Mouse (Mus musculus): ENCODE results near the gene Gbe1. TPM values are rescaled to one million over a fixed set of nuclear protein-coding genes. Genes with fewer than 3 reads are reported as not detected.

The Gbe1 gene
- polyA plus RNA-seq (2015; fragmentation: Nextera tagmentation; extraction: Ambion mirVana), result 61.8 and 73.2 TPM in 2 replicates

DNA sequence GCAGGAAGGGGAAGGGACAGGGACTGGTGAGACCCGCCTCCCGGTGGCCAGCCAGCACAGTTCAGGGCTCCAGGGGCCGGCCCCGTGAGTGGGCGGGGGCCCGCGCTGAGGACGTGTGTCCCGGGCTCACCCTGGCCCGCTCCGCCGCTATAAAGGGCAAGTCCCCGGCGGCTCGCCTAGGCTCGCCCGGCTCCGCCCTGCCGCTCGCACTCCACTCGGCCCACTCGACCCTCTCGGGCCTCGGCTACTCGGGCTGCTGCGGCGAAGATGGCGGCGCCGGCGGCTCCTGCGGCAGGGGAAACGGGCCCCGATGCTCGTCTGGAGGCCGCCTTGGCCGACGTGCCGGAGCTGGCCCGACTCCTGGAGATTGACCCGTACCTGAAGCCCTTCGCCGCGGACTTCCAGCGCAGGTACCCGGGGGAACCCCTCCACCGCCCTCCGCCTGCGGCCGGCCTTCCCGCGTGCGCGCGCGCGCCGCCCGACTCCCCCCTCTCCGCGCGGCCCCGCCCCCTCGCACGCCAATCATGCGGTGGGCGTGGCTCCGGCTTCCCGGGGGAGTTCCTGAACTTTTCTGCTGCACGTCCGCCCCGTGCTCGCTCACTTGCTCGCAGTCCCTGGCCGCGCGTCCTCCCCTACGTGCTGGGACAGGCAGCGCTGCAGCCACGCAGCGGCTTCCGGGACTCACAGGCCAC is at the start of gene Gbe1:
Gene Gbe1 (plus strand): TSS at position 64 of the 692 bp plus-strand sequence.
- H3K4me1 ChIP-seq (replicated peaks), result peaks cover 3% of the 10 kb centered on the region; the same call in 1 of the 2 replicates
- ATAC-seq (replicated peaks; ENCODE audit: insufficient number of reproducible peaks, insufficient read depth, low FRiP score, low read depth), result peak; percentile 98
- H3K27me3 ChIP-seq, result no peaks in the 10 kb centered on the region
- peak within 1 kb of the TSS; percentile 77 for H3K9ac ChIP-seq
- peak within 1 kb of the TSS; percentile 59 for H3K4me2 ChIP-seq
- H3K9me3 ChIP-seq (replicated peaks), result no peaks in the 10 kb centered on the region
- peak within 1 kb of the TSS; percentile 66 for H3K4me3 ChIP-seq
- 1% methylated on average over 79 of the region's 82 CpGs for WGBS
- no peaks in the 10 kb centered on the region for H3K36me3 ChIP-seq
- peak within 1 kb of the TSS; percentile 95 for H3K27ac ChIP-seq

- Histone ChIP-seq H3K36me3 (no peaks in the 10 kb centered on the region), H3K27me3 (no peaks in the 10 kb centered on the region), H3K4me1 (replicated peaks) (peaks cover 3% of the 10 kb centered on the region; the same call in 1 of the 2 replicates), H3K4me3 (no peak overlapping the region), H3K4me2 (no peak overlapping the region), H3K27ac (no peak overlapping the region), H3K9ac (no peak overlapping the region), H3K9me3 (replicated peaks) (no peaks in the 10 kb centered on the region)
- WGBS, result 87% methylated on average over 4 of the region's 4 CpGs
- ATAC-seq (replicated peaks; ENCODE audit: insufficient number of reproducible peaks, insufficient read depth, low FRiP score, low read depth), result no peak
Observed at GRCm38 (mm10) chr16:70310691-70311090, 3.1 kb upstream of the Gbe1 start.

DNA sequence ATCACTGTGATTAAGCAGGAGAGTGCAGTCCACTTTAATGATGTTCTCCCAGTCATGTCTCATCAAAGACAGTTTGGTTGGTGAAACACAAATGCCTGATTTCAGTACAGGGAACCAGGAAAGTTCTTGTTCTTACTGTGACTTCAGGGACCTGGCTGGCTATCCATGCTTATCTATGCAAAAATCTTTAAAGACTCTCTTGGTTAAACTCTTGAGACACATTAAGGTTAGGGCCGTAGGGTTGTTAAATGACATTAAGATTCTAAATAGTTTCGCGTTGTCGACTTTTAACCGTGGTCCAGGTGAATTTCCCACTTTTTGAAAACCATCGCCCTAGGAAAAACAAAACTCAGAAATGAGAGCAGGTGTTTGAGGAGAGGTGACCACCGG is 258 bp upstream of the Gbe1 start:
- no peaks in the 10 kb centered on the region for H3K9me3 ChIP-seq (replicated peaks)
- peak overlapping the region; percentile 95 for H3K27ac ChIP-seq
- WGBS, result 3% methylated on average over 7 of the region's 7 CpGs
- peak overlapping the region; percentile 66 for H3K4me3 ChIP-seq
- H3K36me3 ChIP-seq, result no peaks in the 10 kb centered on the region
- ATAC-seq (replicated peaks; ENCODE audit: insufficient number of reproducible peaks, insufficient read depth, low FRiP score, low read depth), result no peak
- H3K27me3 ChIP-seq, result no peaks in the 10 kb centered on the region
- peaks cover 3% of the 10 kb centered on the region; the same call in 1 of the 2 replicates for H3K4me1 ChIP-seq (replicated peaks)
- peak overlapping the region; percentile 77; the same call in 1 of the 2 replicates for H3K9ac ChIP-seq
- H3K4me2 ChIP-seq, result peak overlapping the region; percentile 59

- WGBS, result 1% methylated on average over 9 of the region's 9 CpGs
- H3K9ac ChIP-seq, result peak overlapping the region; percentile 77
- H3K27ac ChIP-seq, result peak overlapping the region; percentile 95
- H3K4me2 ChIP-seq, result peak overlapping the region; percentile 59
- no peaks in the 10 kb centered on the region for H3K9me3 ChIP-seq (replicated peaks)
- no peaks in the 10 kb centered on the region for H3K36me3 ChIP-seq
- H3K27me3 ChIP-seq, result no peaks in the 10 kb centered on the region
- ATAC-seq (replicated peaks; ENCODE audit: insufficient number of reproducible peaks, insufficient read depth, low FRiP score, low read depth), result no peak
- H3K4me1 ChIP-seq (replicated peaks), result peaks cover 4% of the 10 kb centered on the region; the same call in 1 of the 2 replicates
- H3K4me3 ChIP-seq, result peak overlapping the region; percentile 66
Observed at GRCm38 (mm10) chr16:70314578-70314930, 805 bp downstream of the Gbe1 start.

DNA sequence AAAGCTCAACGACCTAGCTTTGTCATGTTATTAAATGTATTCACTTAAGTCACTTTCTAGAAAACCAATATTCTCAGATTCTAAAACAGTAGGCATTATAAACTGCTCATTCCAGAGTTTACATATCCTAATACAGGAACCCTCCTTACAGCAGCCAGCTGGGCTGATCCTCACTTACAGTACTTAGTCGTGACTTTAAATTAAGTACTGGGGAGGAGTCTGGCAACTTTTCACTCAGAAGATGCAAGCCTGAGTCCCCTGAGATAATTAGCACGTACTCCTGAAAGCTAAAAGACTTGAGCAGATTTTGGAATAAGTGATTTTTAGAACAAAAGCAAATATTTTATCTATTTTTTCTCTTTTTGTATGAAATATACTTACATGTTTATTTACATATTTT is 1.5 kb downstream of the Gbe1 start:
- Histone ChIP-seq H3K27me3 (no peaks in the 10 kb centered on the region), H3K27ac (peak overlapping the region; percentile 95), H3K4me2 (peak overlapping the region; percentile 59), H3K4me1 (replicated peaks) (peaks cover 8% of the 10 kb centered on the region; the same call in 1 of the 2 replicates), H3K9ac (peak overlapping the region; percentile 33; the same call in 1 of the 2 replicates), H3K36me3 (no peaks in the 10 kb centered on the region), H3K4me3 (peak overlapping the region; percentile 14; the same call in 1 of the 2 replicates), H3K9me3 (replicated peaks) (no peaks in the 10 kb centered on the region)
- 42% methylated on average over 3 of the region's 3 CpGs for WGBS
- no peak for ATAC-seq (replicated peaks; ENCODE audit: insufficient number of reproducible peaks, insufficient read depth, low FRiP score, low read depth)

GRCm38 (mm10) chr16:70315862-70316390 is 2.2 kb downstream of the Gbe1 start:
- Histone ChIP-seq H3K4me3 (no peak overlapping the region), H3K4me2 (no peak overlapping the region), H3K27me3 (no peaks in the 10 kb centered on the region), H3K9me3 (replicated peaks) (no peaks in the 10 kb centered on the region), H3K9ac (no peak overlapping the region), H3K27ac (no peak overlapping the region), H3K4me1 (replicated peaks) (peaks cover 11% of the 10 kb centered on the region; the same call in 1 of the 2 replicates), H3K36me3 (no peaks in the 10 kb centered on the region)
- ATAC-seq (replicated peaks; ENCODE audit: insufficient number of reproducible peaks, insufficient read depth, low FRiP score, low read depth), result no peak
- WGBS, result 87% methylated on average over 3 of the region's 3 CpGs

DNA sequence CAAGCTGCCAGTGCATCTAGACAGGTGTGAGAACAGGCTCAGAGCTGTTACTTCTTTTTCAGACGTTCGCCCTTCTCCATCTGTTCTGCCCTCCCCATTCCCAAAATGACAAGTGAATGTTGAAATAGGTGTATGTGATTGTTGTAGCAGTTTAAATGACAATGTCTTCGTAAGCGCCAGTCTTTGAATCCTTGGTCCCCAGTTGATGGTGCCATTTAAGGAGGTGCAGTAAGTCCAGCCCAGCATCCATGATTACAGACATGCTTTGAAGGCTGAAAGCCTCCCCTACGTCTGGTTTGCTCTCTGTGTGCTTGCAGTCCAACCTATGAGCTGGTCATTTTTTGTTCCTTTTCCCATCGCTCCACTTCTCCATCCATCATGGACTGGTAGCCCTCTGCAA is 5.6 kb downstream of the Gbe1 start:
- ATAC-seq (replicated peaks; ENCODE audit: insufficient number of reproducible peaks, insufficient read depth, low FRiP score, low read depth), result no peak
- Histone ChIP-seq H3K9me3 (replicated peaks) (no peaks in the 10 kb centered on the region), H3K27ac (peak overlapping the region; percentile 82; the same call in 1 of the 2 replicates), H3K4me1 (replicated peaks) (peaks cover 9% of the 10 kb centered on the region; the same call in 1 of the 2 replicates), H3K9ac (no peak overlapping the region), H3K4me3 (no peak overlapping the region), H3K27me3 (no peaks in the 10 kb centered on the region), H3K36me3 (no peaks in the 10 kb centered on the region), H3K4me2 (no peak overlapping the region)
- 81% methylated on average over 6 of the region's 6 CpGs for WGBS

DNA sequence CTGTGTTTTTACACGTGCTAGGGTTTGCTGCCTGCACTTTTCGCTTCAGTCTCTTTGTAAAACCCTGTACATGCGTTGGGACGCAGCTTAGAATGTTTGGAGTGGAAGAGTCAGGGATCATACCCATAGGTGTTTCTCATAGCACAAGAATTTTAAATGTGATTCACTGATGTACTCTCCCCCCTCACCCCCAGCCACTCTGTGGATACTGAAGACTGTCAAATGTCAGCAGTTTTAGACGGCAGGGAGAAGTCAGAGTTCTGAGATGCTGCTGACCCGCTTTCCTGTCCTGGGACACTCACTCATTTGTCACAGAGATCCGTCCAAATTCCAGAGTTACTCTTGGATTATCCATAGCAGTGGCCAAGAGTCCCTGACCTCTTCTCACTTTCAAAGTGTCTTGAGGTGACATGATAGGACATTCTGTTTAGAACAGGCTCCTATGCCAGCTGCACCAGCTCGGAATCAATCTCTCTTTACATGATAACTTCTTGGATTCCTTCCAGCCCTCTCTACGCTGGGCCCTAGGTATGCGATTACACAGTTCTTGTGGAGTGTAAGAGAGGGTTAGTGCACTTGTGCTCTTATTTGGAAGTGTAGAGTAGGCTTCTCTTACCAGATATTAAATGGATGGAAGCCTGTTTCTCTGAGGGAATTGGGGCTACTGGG is 7.0 kb downstream of the Gbe1 start:
- no peaks in the 10 kb centered on the region for H3K9me3 ChIP-seq (replicated peaks)
- no peaks in the 10 kb centered on the region for H3K36me3 ChIP-seq
- H3K4me1 ChIP-seq (replicated peaks), result peaks cover 11% of the 10 kb centered on the region
- no peaks in the 10 kb centered on the region for H3K27me3 ChIP-seq
- peak; percentile 91 for ATAC-seq (replicated peaks; ENCODE audit: insufficient number of reproducible peaks, insufficient read depth, low FRiP score, low read depth)
- no peak overlapping the region for H3K4me3 ChIP-seq
- WGBS, result 27% methylated on average over 10 of the region's 10 CpGs
- no peak overlapping the region for H3K9ac ChIP-seq
- peak overlapping the region; percentile 82 for H3K27ac ChIP-seq
- H3K4me2 ChIP-seq, result 0 out of 2 replicates have a peak overlapping the region, but pooled peaks have one; percentile 5

DNA sequence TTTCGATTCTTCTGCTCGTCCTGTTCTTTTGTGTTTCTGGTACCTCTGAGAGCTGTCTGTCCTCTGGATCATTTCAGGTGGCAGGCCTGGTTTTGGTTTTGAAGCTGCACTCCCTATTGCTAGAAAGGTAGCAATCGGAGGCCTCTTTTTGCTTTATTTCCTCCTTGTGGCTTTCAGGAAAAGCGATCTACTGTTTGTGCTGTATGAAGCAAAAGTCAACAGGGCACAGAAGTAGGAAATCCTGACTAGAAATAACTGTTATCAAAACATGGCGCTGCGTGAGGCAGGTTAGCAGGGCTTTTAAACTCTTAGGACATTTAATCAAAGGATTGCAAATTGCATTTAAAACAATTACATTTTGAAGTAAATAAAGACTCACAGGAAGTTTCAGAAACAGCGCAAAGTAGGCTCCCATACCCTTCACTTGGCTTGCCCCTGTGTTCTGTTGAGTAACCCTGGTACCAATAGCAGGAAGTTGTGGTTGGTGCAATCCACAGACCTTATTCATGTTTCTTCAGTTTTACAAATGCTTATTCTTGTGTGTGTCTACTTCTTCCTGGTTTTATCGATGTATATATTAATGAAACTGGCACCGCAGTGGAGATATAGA is 12.7 kb downstream of the Gbe1 start:
- Histone ChIP-seq H3K27me3 (no peaks in the 10 kb centered on the region), H3K36me3 (no peaks in the 10 kb centered on the region), H3K4me3 (no peak overlapping the region), H3K9me3 (replicated peaks) (no peaks in the 10 kb centered on the region), H3K4me2 (no peak overlapping the region), H3K27ac (peak overlapping the region; percentile 31; the same call in 1 of the 2 replicates), H3K4me1 (replicated peaks) (peaks cover 18% of the 10 kb centered on the region), H3K9ac (no peak overlapping the region)
- ATAC-seq (replicated peaks; ENCODE audit: insufficient number of reproducible peaks, insufficient read depth, low FRiP score, low read depth), result no peak
- WGBS, result 73% methylated on average over 9 of the region's 9 CpGs

DNA sequence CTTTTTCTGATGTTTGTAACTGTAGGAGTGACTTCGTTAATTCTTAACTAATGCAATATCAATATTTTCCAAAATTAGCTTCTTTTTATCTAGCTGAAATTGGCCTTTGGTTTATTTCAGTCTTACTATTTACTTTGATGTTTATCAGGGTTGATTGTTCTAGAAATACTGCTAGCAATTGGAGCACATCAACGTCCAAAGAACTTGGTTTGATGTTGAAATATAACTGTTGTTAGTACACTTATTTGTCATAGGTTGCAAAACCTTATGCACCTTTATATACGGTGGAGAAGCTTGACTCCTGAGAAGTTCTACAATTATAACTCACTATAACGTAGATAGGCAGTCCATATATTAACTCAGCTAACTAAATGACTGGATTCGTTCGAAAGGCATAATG is 14.8 kb downstream of the Gbe1 start:
- H3K4me1 ChIP-seq (replicated peaks), result peaks cover 18% of the 10 kb centered on the region
- no peaks in the 10 kb centered on the region for H3K36me3 ChIP-seq
- H3K27ac ChIP-seq, result peak overlapping the region; percentile 32
- H3K4me3 ChIP-seq, result no peak overlapping the region
- ATAC-seq (replicated peaks; ENCODE audit: insufficient number of reproducible peaks, insufficient read depth, low FRiP score, low read depth), result no peak
- no peak overlapping the region for H3K4me2 ChIP-seq
- no peaks in the 10 kb centered on the region for H3K27me3 ChIP-seq
- no peaks in the 10 kb centered on the region for H3K9me3 ChIP-seq (replicated peaks)
- H3K9ac ChIP-seq, result no peak overlapping the region
- WGBS, result 84% methylated on average over 6 of the region's 6 CpGs

GRCm38 (mm10) chr16:70329036-70329435 is 15.3 kb downstream of the Gbe1 start:
- Histone ChIP-seq H3K36me3 (no peaks in the 10 kb centered on the region), H3K4me2 (no peak overlapping the region; the same call in 1 of the 2 replicates), H3K9me3 (replicated peaks) (no peaks in the 10 kb centered on the region), H3K27me3 (no peaks in the 10 kb centered on the region), H3K4me1 (replicated peaks) (peaks cover 18% of the 10 kb centered on the region), H3K9ac (no peak overlapping the region), H3K4me3 (no peak overlapping the region), H3K27ac (peak overlapping the region; percentile 32)
- whole genome bisulfite sequencing, result 72% methylated on average over 10 of the region's 10 CpGs
- no peak for ATAC-seq (replicated peaks; ENCODE audit: insufficient number of reproducible peaks, insufficient read depth, low FRiP score, low read depth)
